Mouse (Mus musculus) MEL (cell line): ENCODE measurements around the gene Snapc4. TPM values are rescaled to one million over a fixed set of nuclear protein-coding genes. Genes with fewer than 3 reads are reported as not detected.

Source experiments
- DNase-seq: peaks from one replicate; pipeline ENCODE4 v3.0.0; 2011; ENCODE audit warnings: low read depth, low spot score
- H3K27ac ChIP-seq: 2 replicates; pipeline ENCODE4 v1.5.1; 2012; ENCODE audit warnings: low read depth, mild to moderate bottlenecking, control low read depth, low read length, moderate library complexity; ENCODE audit not compliant: control insufficient read depth
- H3K27me3 ChIP-seq, 2 experiments: fragments of 150-350 bp in 1 of 2; sonication (generic) in 1 of 2; 2 replicates each; pipeline ENCODE4 v1.6.1; 2012; ENCODE audit warnings: low read length in 2 of 2, mild to moderate bottlenecking in 2 of 2, improper control_type of control experiment in 1 of 2, moderate library complexity in 1 of 2; ENCODE audit not compliant: insufficient read depth in 2 of 2, control insufficient read depth in 1 of 2
- H3K36me3 ChIP-seq, 2 experiments: 2 replicates each; pipeline ENCODE4 v1.6.1; 2012 to 2014; ENCODE audit warnings: low read length in 2 of 2, improper control_type of control experiment in 1 of 2, inconsistent platforms in 1 of 2, mild to moderate bottlenecking in 1 of 2; ENCODE audit not compliant: insufficient read depth in 2 of 2, control insufficient read depth in 1 of 2
- H3K4me1 ChIP-seq, 2 experiments: fragments of 150-350 bp in 1 of 2; sonication (generic) in 1 of 2; 2 replicates each; pipeline ENCODE4 v1.6.1; 2012; ENCODE audit warnings: low read length in 2 of 2, improper control_type of control experiment in 1 of 2, mild to moderate bottlenecking in 1 of 2; ENCODE audit not compliant: insufficient read depth in 2 of 2, control insufficient read depth in 1 of 2
- H3K4me3 ChIP-seq, 2 experiments: fragments of 150-350 bp in 1 of 2; sonication (generic) in 1 of 2; 2 replicates each; pipeline ENCODE4 v1.5.1; 2012; ENCODE audit warnings: low read depth in 2 of 2, low read length in 2 of 2, mild to moderate bottlenecking in 2 of 2, moderate library complexity in 2 of 2, control low read depth in 1 of 2, improper control_type of control experiment in 1 of 2; ENCODE audit not compliant: control insufficient read depth in 1 of 2, insufficient read depth in 1 of 2
- H3K79me2 ChIP-seq: 2 replicates; pipeline ENCODE4 v1.6.1; 2012; ENCODE audit warnings: mild to moderate bottlenecking, low read length, moderate library complexity; ENCODE audit not compliant: control insufficient read depth, poor library complexity, insufficient read depth
- H3K9ac ChIP-seq: 2 replicates; pipeline ENCODE4 v1.6.1; 2012; ENCODE audit warnings: low read depth, mild to moderate bottlenecking, control low read depth, low read length, moderate library complexity; ENCODE audit not compliant: control insufficient read depth, poor library complexity, severe bottlenecking
- H3K9me3 ChIP-seq: fragments of 150-350 bp; sonication (generic); replicated peaks from 2 replicates; pipeline ENCODE4 v1.6.1; 2012; ENCODE audit warnings: mild to moderate bottlenecking, low read length, improper control_type of control experiment, moderate library complexity; ENCODE audit not compliant: insufficient read depth
- CHD2 ChIP-seq: IDR thresholded peaks from 2 replicates; pipeline ENCODE4 v1.6.1; 2011; ENCODE audit warnings: low read length, improper control_type of control experiment
- ELF1 ChIP-seq: IDR thresholded peaks from 2 replicates; pipeline ENCODE4 v1.6.1; 2014; ENCODE audit warnings: low read depth, mild to moderate bottlenecking, inconsistent platforms, low read length, improper control_type of control experiment, moderate library complexity
- ETS1 ChIP-seq: IDR thresholded peaks from 2 replicates; pipeline ENCODE4 v1.6.1; 2012; ENCODE audit warnings: low read depth, mild to moderate bottlenecking, inconsistent platforms, low read length, improper control_type of control experiment, moderate library complexity
- GABPA ChIP-seq: IDR thresholded peaks from 2 replicates; pipeline ENCODE4 v1.6.1; 2012; ENCODE audit warnings: low read depth, mild to moderate bottlenecking, inconsistent platforms, low read length, improper control_type of control experiment, moderate library complexity
- GATA1 ChIP-seq: IDR thresholded peaks from 2 replicates; pipeline ENCODE4 v1.6.1; 2011; ENCODE audit warnings: low read depth, low read length, improper control_type of control experiment
- HCFC1 ChIP-seq: IDR thresholded peaks from 2 replicates; pipeline ENCODE4 v1.6.1; 2012; ENCODE audit warnings: low read depth, mild to moderate bottlenecking, inconsistent platforms, low read length, improper control_type of control experiment, moderate library complexity
- JUND ChIP-seq: IDR thresholded peaks from 2 replicates; pipeline ENCODE4 v1.6.1; 2011; ENCODE audit warnings: low read depth, mild to moderate bottlenecking, improper control_type of control experiment, low read length
- KAT2A ChIP-seq: conservative IDR thresholded peaks from 2 replicates; pipeline ENCODE4 v1.6.1; 2012; ENCODE audit warnings: low read depth, low read length, improper control_type of control experiment, inconsistent platforms
- MAX ChIP-seq: IDR thresholded peaks from 2 replicates; pipeline ENCODE4 v1.6.1; 2011; ENCODE audit warnings: low read length, improper control_type of control experiment
- MEF2A ChIP-seq: IDR thresholded peaks from 2 replicates; pipeline ENCODE4 v1.6.1; 2014; ENCODE audit warnings: low read depth, mild to moderate bottlenecking, inconsistent platforms, low read length, improper control_type of control experiment; ENCODE audit not compliant: poor library complexity, insufficient replicate concordance, severe bottlenecking; ENCODE audit errors: extremely low read depth
- MXI1 ChIP-seq: IDR thresholded peaks from 2 replicates; pipeline ENCODE4 v1.6.1; 2011; ENCODE audit warnings: mild to moderate bottlenecking, low read depth, low read length, improper control_type of control experiment
- MYB ChIP-seq: IDR thresholded peaks from 2 replicates; pipeline ENCODE4 v1.6.1; 2011; ENCODE audit warnings: mild to moderate bottlenecking, low read depth, low read length, improper control_type of control experiment
- NELFE ChIP-seq: IDR thresholded peaks from 2 replicates; pipeline ENCODE4 v1.6.1; 2011; ENCODE audit warnings: low read depth, low read length, improper control_type of control experiment
- RCOR1 ChIP-seq: IDR thresholded peaks from 2 replicates; pipeline ENCODE4 v1.6.1; 2012; ENCODE audit warnings: low read depth, mild to moderate bottlenecking, inconsistent platforms, low read length, improper control_type of control experiment
- TBP ChIP-seq: IDR thresholded peaks from 2 replicates; pipeline ENCODE4 v1.8.0; 2011; ENCODE audit warnings: low read depth, low read length, improper control_type of control experiment
- UBTF ChIP-seq: IDR thresholded peaks from 2 replicates; pipeline ENCODE4 v1.6.1; 2012; ENCODE audit warnings: low read depth, mild to moderate bottlenecking, inconsistent platforms, low read length, improper control_type of control experiment, moderate library complexity, borderline replicate concordance; ENCODE audit not compliant: insufficient read depth
- ZC3H11A ChIP-seq: IDR thresholded peaks from 2 replicates; pipeline ENCODE4 v1.6.1; 2012; ENCODE audit warnings: low read depth, mild to moderate bottlenecking, inconsistent platforms, low read length, improper control_type of control experiment
- ZKSCAN1 ChIP-seq: IDR thresholded peaks from 2 replicates; pipeline ENCODE4 v1.6.1; 2012; ENCODE audit warnings: low read depth, mild to moderate bottlenecking, inconsistent platforms, low read length, improper control_type of control experiment, moderate library complexity
- ZMIZ1 ChIP-seq: IDR thresholded peaks from 2 replicates; pipeline ENCODE4 v1.6.1; 2012; ENCODE audit warnings: low read depth, mild to moderate bottlenecking, inconsistent platforms, low read length, improper control_type of control experiment, moderate library complexity
- ZNF384 ChIP-seq: IDR thresholded peaks from 2 replicates; pipeline ENCODE4 v1.6.1; 2012; ENCODE audit warnings: low read depth, mild to moderate bottlenecking, inconsistent platforms, low read length, improper control_type of control experiment
- polyA plus RNA-seq, 2 experiments: library from polyadenylated mRNA; stranded (reverse) in 1 of 2; unstranded in 1 of 2; fragments of >175 nt in 1 of 2; fragments of >200 nt in 1 of 2; gene quantifications; 2 replicates each; pipeline versions ENCODE4 v1.2.1 to v1.2.4; 2012; ENCODE audit warnings: low replicate concordance in 2 of 2, low read depth in 1 of 2; ENCODE audit not compliant: insufficient read length in 2 of 2, insufficient read depth in 1 of 2, missing spikeins in 1 of 2
- total RNA-seq: library from RNA; depleted of rRNA; stranded (reverse); fragments of 300-350 nt; gene quantifications from 2 replicates; pipeline ENCODE4 v1.2.3, GENCODE M21; 2012

The Snapc4 gene
- total and polyA plus RNA-seq, 3 experiments: 49.3 to 57.6 TPM; not detected in 1

DNA sequence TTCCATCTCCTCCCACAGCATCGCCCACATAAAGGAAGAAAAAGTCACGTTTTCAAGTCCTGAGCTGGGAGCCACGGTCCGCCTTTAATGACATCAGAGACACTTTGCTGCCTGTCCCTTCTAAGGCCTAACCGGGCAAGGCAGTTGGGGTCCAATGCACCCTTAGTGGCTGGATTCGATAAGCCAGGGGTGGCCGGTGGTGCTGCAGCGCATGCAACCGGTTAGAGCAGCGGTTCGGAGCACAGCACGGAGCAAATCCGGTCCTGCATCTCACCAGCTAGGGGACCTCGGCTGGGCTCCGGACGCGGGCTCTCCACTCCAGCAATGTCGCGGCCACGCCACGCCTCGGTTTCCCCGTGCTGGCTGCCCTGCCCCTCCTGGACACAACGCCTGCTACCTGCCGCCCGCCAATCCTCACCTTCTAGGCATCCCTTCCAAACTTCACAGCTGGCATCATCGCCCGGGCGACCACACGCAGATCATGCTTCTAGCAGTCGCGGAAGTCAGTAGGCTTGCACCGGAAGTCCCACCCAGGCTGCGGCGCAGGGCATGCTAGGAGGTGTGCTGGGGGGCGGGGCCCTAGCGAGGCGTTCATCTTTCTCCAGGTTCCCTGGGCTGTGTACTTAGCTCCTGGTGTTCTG, at the start of gene Snapc4 (continued):
- TF ChIP-seq CHD2 (no peak), ZNF384 (no peak), KAT2A (no peak; the same call in 1 of the 2 replicates), ZMIZ1 (0 out of 2 replicates have a peak, but pooled peaks have one; percentile 34)

DNA sequence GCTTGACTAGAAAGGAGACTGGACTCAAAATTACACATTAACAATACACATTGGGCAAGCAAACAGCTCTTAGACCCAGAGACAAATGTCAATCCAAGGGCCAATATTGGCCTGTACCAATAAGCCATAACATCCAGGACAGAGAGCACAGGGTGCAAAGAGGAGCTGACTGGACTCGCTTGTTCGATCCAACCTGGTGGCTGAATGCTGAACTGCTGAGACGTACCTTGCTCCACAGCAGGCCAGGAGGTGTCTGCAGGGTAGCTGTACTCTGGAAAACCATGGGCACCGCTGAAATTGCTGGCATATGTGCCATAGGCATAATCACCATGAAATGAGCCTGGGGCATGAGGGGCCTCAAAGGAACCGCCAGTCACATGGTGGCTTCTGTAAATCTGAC, 49.4 kb upstream of the Snapc4 start:
- DNase-seq: no peak
- H3K27me3 ChIP-seq: no peaks in the 10 kb centered on the region
- no peaks in the 10 kb centered on the region for H3K79me2 ChIP-seq
- H3K36me3 ChIP-seq: peaks cover 0 to 9% of the 10 kb centered on the region in 2 experiments; a peak in 2 of 4 replicates
- TF ChIP-seq TBP: no peak
- TF ChIP-seq ETS1: no peak
- no peak for TF ChIP-seq UBTF
- no peak for TF ChIP-seq ZKSCAN1
- H3K4me3 ChIP-seq: no peak overlapping the region
- no peaks in the 10 kb centered on the region for H3K9me3 ChIP-seq
- H3K27ac ChIP-seq: no peak overlapping the region
- H3K4me1 ChIP-seq: no peaks in the 10 kb centered on the region
- H3K9ac ChIP-seq: no peak overlapping the region

DNA sequence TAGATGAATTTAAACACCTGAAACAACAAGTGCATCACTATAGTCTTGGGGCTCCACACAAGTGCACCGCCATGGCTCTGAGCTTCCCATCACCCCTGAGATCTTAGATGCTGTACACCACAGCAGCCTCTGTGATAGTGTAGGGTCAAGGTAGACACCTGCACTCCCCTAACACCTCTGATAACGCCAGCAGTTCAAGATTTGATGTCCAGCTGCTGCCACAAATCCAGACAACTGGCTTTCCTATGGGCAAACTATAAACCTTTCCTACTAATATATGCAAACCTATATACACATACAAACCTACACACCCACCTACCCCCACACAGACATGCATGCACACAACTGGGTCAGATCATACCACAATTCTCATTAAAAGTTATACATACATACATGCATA, 44.1 kb upstream of the Snapc4 start:
- H3K36me3 ChIP-seq: peaks cover 0 to 11% of the 10 kb centered on the region in 2 experiments; a peak in 2 of 4 replicates
- H3K27me3 ChIP-seq: no peaks in the 10 kb centered on the region

DNA sequence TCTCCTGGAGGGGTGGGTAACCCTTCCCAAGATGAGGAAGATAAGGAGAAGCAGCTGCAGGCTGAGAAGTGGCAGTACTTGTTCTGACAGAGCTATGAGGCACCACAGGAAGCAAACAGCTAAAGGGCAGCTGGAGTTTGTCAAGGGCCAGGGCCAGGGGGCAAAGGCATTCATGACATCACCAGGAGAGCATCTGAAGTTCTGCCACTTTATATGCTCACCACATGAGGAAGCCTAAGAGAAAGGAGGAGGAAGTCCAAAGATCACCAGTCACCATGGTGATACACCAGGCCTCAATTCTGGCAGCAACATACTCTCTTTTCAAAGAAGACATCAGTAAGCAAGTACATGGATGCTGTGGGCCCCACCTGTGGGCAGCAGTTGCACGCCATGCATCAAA, 42.6 kb upstream of the Snapc4 start:
- no peak for TF ChIP-seq MAX
- TF ChIP-seq ZNF384: no peak
- no peak for TF ChIP-seq ZMIZ1
- TF ChIP-seq NELFE: no peak
- no peak for TF ChIP-seq MXI1
- TF ChIP-seq ETS1: no peak
- TF ChIP-seq HCFC1: no peak
- no peak for TF ChIP-seq GATA1
- no peak for TF ChIP-seq RCOR1
- no peak for TF ChIP-seq MYB
- TF ChIP-seq ZC3H11A: no peak
- no peak for TF ChIP-seq JUND
- no peak for TF ChIP-seq MEF2A
- H3K79me2 ChIP-seq: no peaks in the 10 kb centered on the region
- no peaks in the 10 kb centered on the region for H3K9me3 ChIP-seq
- no peak for DNase-seq
- no peaks in the 10 kb centered on the region for H3K27me3 ChIP-seq
- H3K27ac ChIP-seq: no peak overlapping the region
- peaks cover 0 to 11% of the 10 kb centered on the region in 2 experiments; a peak in 2 of 4 replicates for H3K36me3 ChIP-seq
- no peak overlapping the region for H3K9ac ChIP-seq
- no peak overlapping the region for H3K4me3 ChIP-seq
- H3K4me1 ChIP-seq: no peaks in the 10 kb centered on the region

More for the DNA sequence above, 44.1 kb upstream of the Snapc4 start:
- Histone ChIP-seq H3K9me3 (no peaks in the 10 kb centered on the region), H3K27ac (no peak overlapping the region), H3K79me2 (no peaks in the 10 kb centered on the region), H3K9ac (no peak overlapping the region), H3K4me1 (no peaks in the 10 kb centered on the region), H3K4me3 (no peak overlapping the region)
- no peak for DNase-seq
- no peak for TF ChIP-seq GABPA
- TF ChIP-seq ELF1: no peak
- TF ChIP-seq NELFE: no peak
